Mouse (Mus musculus) MEL (cell line): ENCODE measurements at regions not wholly inside any gene's neighbourhood (a gene's known extent, or its start where the extent isn't known, plus 50 kb on each side); places are given as distances from the start of the nearest gene placed in this dataset.

Source experiments
- DNase-seq: peaks from one replicate; pipeline ENCODE4 v3.0.0; 2011; ENCODE audit warnings: low read depth, low spot score
- H3K27ac ChIP-seq: 2 replicates; pipeline ENCODE4 v1.5.1; 2012; ENCODE audit warnings: low read depth, mild to moderate bottlenecking, control low read depth, low read length, moderate library complexity; ENCODE audit not compliant: control insufficient read depth
- H3K27me3 ChIP-seq, 2 experiments: fragments of 150-350 bp in 1 of 2; sonication (generic) in 1 of 2; 2 replicates each; pipeline ENCODE4 v1.6.1; 2012; ENCODE audit warnings: low read length in 2 of 2, mild to moderate bottlenecking in 2 of 2, improper control_type of control experiment in 1 of 2, moderate library complexity in 1 of 2; ENCODE audit not compliant: insufficient read depth in 2 of 2, control insufficient read depth in 1 of 2
- H3K36me3 ChIP-seq, 2 experiments: 2 replicates each; pipeline ENCODE4 v1.6.1; 2012 to 2014; ENCODE audit warnings: low read length in 2 of 2, improper control_type of control experiment in 1 of 2, inconsistent platforms in 1 of 2, mild to moderate bottlenecking in 1 of 2; ENCODE audit not compliant: insufficient read depth in 2 of 2, control insufficient read depth in 1 of 2
- H3K4me1 ChIP-seq, 2 experiments: fragments of 150-350 bp in 1 of 2; sonication (generic) in 1 of 2; 2 replicates each; pipeline ENCODE4 v1.6.1; 2012; ENCODE audit warnings: low read length in 2 of 2, improper control_type of control experiment in 1 of 2, mild to moderate bottlenecking in 1 of 2; ENCODE audit not compliant: insufficient read depth in 2 of 2, control insufficient read depth in 1 of 2
- H3K4me3 ChIP-seq, 2 experiments: fragments of 150-350 bp in 1 of 2; sonication (generic) in 1 of 2; 2 replicates each; pipeline ENCODE4 v1.5.1; 2012; ENCODE audit warnings: low read depth in 2 of 2, low read length in 2 of 2, mild to moderate bottlenecking in 2 of 2, moderate library complexity in 2 of 2, control low read depth in 1 of 2, improper control_type of control experiment in 1 of 2; ENCODE audit not compliant: control insufficient read depth in 1 of 2, insufficient read depth in 1 of 2
- H3K79me2 ChIP-seq: 2 replicates; pipeline ENCODE4 v1.6.1; 2012; ENCODE audit warnings: mild to moderate bottlenecking, low read length, moderate library complexity; ENCODE audit not compliant: control insufficient read depth, poor library complexity, insufficient read depth
- H3K9ac ChIP-seq: 2 replicates; pipeline ENCODE4 v1.6.1; 2012; ENCODE audit warnings: low read depth, mild to moderate bottlenecking, control low read depth, low read length, moderate library complexity; ENCODE audit not compliant: control insufficient read depth, poor library complexity, severe bottlenecking
- H3K9me3 ChIP-seq: fragments of 150-350 bp; sonication (generic); replicated peaks from 2 replicates; pipeline ENCODE4 v1.6.1; 2012; ENCODE audit warnings: mild to moderate bottlenecking, low read length, improper control_type of control experiment, moderate library complexity; ENCODE audit not compliant: insufficient read depth
- CHD1 ChIP-seq: IDR thresholded peaks from 2 replicates; pipeline ENCODE4 v1.6.1; 2012; ENCODE audit warnings: low read depth, mild to moderate bottlenecking, inconsistent platforms, low read length, improper control_type of control experiment
- CTCF ChIP-seq, 3 experiments: IDR thresholded peaks in 2 of 3; conservative IDR thresholded peaks in 1 of 3; 2 replicates each; pipeline ENCODE4 v1.5.1; 2011 to 2012; ENCODE audit warnings: low read length in 3 of 3, low read depth in 2 of 3, mild to moderate bottlenecking in 2 of 3, improper control_type of control experiment in 1 of 3, inconsistent platforms in 1 of 3, mixed read lengths in 1 of 3, moderate library complexity in 1 of 3; ENCODE audit not compliant: control insufficient read depth in 1 of 3, insufficient read depth in 1 of 3, poor library complexity in 1 of 3, severe bottlenecking in 1 of 3
- E2F4 ChIP-seq: IDR thresholded peaks from 2 replicates; pipeline ENCODE4 v1.6.1; 2011; ENCODE audit warnings: low read depth, low read length, improper control_type of control experiment, borderline replicate concordance
- EP300 ChIP-seq, 2 experiments: IDR thresholded peaks; 2 replicates each; pipeline ENCODE4 v1.6.1; 2011; ENCODE audit warnings: improper control_type of control experiment in 2 of 2, low read length in 2 of 2, low read depth in 1 of 2, mild to moderate bottlenecking in 1 of 2
- GABPA ChIP-seq: IDR thresholded peaks from 2 replicates; pipeline ENCODE4 v1.6.1; 2012; ENCODE audit warnings: low read depth, mild to moderate bottlenecking, inconsistent platforms, low read length, improper control_type of control experiment, moderate library complexity
- HCFC1 ChIP-seq: IDR thresholded peaks from 2 replicates; pipeline ENCODE4 v1.6.1; 2012; ENCODE audit warnings: low read depth, mild to moderate bottlenecking, inconsistent platforms, low read length, improper control_type of control experiment, moderate library complexity
- JUND ChIP-seq: IDR thresholded peaks from 2 replicates; pipeline ENCODE4 v1.6.1; 2011; ENCODE audit warnings: low read depth, mild to moderate bottlenecking, improper control_type of control experiment, low read length
- MAFK ChIP-seq: IDR thresholded peaks from 2 replicates; pipeline ENCODE4 v1.6.1; 2011; ENCODE audit warnings: low read depth, mild to moderate bottlenecking, low read length, improper control_type of control experiment, borderline replicate concordance
- MAX ChIP-seq: IDR thresholded peaks from 2 replicates; pipeline ENCODE4 v1.6.1; 2011; ENCODE audit warnings: low read length, improper control_type of control experiment
- MAZ ChIP-seq: IDR thresholded peaks from 2 replicates; pipeline ENCODE4 v1.6.1; 2012; ENCODE audit warnings: low read depth, mild to moderate bottlenecking, inconsistent platforms, low read length, improper control_type of control experiment
- MXI1 ChIP-seq: IDR thresholded peaks from 2 replicates; pipeline ENCODE4 v1.6.1; 2011; ENCODE audit warnings: mild to moderate bottlenecking, low read depth, low read length, improper control_type of control experiment
- MYC ChIP-seq: IDR thresholded peaks from 2 replicates; pipeline ENCODE4 v1.6.1; 2011; ENCODE audit warnings: low read depth, mild to moderate bottlenecking, low read length, improper control_type of control experiment, moderate library complexity
- NELFE ChIP-seq: IDR thresholded peaks from 2 replicates; pipeline ENCODE4 v1.6.1; 2011; ENCODE audit warnings: low read depth, low read length, improper control_type of control experiment
- POLR2AphosphoS2 ChIP-seq: IDR thresholded peaks from 2 replicates; pipeline ENCODE4 v1.6.1; 2011; ENCODE audit warnings: low read length, improper control_type of control experiment
- RAD21 ChIP-seq: IDR thresholded peaks from 2 replicates; pipeline ENCODE4 v1.6.1; 2011; ENCODE audit warnings: mild to moderate bottlenecking, low read depth, low read length, improper control_type of control experiment
- RCOR1 ChIP-seq: IDR thresholded peaks from 2 replicates; pipeline ENCODE4 v1.6.1; 2012; ENCODE audit warnings: low read depth, mild to moderate bottlenecking, inconsistent platforms, low read length, improper control_type of control experiment
- SIN3A ChIP-seq: IDR thresholded peaks from 2 replicates; pipeline ENCODE4 v1.6.1; 2012; ENCODE audit warnings: low read length, improper control_type of control experiment, inconsistent platforms
- SMC3 ChIP-seq: IDR thresholded peaks from 2 replicates; pipeline ENCODE4 v1.6.1; 2011; ENCODE audit warnings: low read depth, low read length, improper control_type of control experiment
- TAL1 ChIP-seq: IDR thresholded peaks from 2 replicates; pipeline ENCODE4 v1.6.1; 2012; ENCODE audit warnings: mild to moderate bottlenecking, inconsistent platforms, low read length, moderate library complexity, mixed read lengths
- ZC3H11A ChIP-seq: IDR thresholded peaks from 2 replicates; pipeline ENCODE4 v1.6.1; 2012; ENCODE audit warnings: low read depth, mild to moderate bottlenecking, inconsistent platforms, low read length, improper control_type of control experiment
- ZNF384 ChIP-seq: IDR thresholded peaks from 2 replicates; pipeline ENCODE4 v1.6.1; 2012; ENCODE audit warnings: low read depth, mild to moderate bottlenecking, inconsistent platforms, low read length, improper control_type of control experiment

DNA sequence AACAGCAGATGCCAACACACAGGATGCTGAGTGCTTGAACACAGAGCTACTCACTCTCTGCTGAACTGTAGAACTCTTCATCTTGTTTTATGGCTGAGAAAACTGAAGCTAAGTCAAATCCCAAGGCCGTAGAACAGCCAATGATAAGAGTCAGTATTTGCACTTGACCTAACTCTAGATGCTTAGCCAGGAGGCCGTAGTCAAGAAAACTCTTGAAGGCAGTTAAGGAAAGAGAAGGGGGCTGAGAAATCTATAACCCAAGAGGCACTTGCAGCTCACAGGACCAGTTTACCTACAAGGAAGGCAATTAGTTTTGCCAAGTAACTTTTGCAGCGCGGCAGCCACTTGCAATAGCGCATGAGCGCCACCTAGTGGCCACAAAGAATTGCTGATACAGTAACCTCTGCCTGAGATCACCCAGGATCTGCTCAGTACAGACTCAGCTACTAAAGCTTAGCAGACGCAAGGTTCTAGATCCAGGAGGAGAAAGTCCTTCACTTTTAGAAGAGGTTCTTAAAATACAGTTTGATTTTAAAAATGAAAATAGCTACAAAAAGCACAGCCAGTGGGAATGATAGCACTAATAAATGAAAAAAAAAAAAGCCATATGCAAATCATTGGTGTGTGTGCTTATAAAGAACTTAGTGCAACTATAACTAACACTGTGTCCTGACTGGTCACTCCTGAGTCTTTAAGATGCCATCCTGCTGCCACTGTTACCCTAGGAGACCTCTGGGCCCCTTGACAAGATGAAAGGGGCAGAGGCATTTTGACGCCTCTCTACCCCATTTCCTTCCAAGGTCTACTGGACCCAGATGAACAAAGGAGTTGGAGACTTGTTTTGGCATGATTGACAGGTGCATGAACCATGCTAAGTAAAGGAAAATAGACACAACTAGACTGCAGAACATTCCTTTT, 149.5 kb downstream of the Setd4 start:
- H3K27me3 ChIP-seq: no peaks in the 10 kb centered on the region
- no peaks in the 10 kb centered on the region for H3K36me3 ChIP-seq
- no peak for TF ChIP-seq RCOR1
- TF ChIP-seq MAFK: 0 out of 2 replicates have a peak, but pooled peaks have one; percentile 40
- TF ChIP-seq MAX: no peak
- peak; percentile 97 for TF ChIP-seq RAD21
- TF ChIP-seq MYC: no peak
- no peak for TF ChIP-seq JUND
- TF ChIP-seq MAZ: no peak
- TF ChIP-seq NELFE: no peak
- TF ChIP-seq MXI1: no peak
- TF ChIP-seq SIN3A: no peak
- TF ChIP-seq POLR2AphosphoS2: no peak
- peak; percentile 94 to 97 (median 96) for TF ChIP-seq CTCF (IDR thresholded peaks at IDR 0.05 in 2 of 3, conservative IDR thresholded peaks at IDR 0.05 in 1 of 3; ENCODE audit: control insufficient read depth in 1 of 3, insufficient read depth in 1 of 3, low read depth in 2 of 3, low read length in 3 of 3, poor library complexity in 1 of 3, severe bottlenecking in 1 of 3)
- peak; percentile 95 for TF ChIP-seq ZC3H11A
- TF ChIP-seq SMC3: peak; percentile 95
- no peak overlapping the region for H3K4me3 ChIP-seq
- H3K27ac ChIP-seq: no peak overlapping the region
- H3K79me2 ChIP-seq: no peaks in the 10 kb centered on the region
- peak; percentile 84 for DNase-seq
- no peaks in the 10 kb centered on the region for H3K9me3 ChIP-seq
- H3K4me1 ChIP-seq: no peaks in the 10 kb centered on the region
- no peak overlapping the region for H3K9ac ChIP-seq

DNA sequence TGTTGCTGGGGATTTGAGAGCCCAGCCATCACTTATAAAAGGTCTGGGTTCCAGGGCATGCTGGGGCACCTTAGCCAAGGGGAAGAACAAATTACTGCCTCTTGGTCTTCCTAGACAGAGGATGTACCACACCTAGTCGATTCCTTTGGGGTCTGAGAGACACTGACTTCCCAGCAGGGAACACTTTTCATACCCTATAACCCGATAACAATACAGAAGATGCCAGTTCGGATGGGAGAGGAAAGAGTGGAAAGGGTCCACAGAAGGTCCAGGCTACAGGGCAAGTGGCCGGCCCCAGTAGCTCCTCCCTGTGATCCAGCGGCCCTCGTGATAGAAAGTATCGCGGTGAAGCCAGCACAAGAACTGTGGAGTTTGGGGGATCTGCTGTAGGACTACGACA, 150.8 kb downstream of the Setd4 start:
- no peak for DNase-seq
- Histone ChIP-seq H3K36me3 (no peaks in the 10 kb centered on the region), H3K27ac (no peak overlapping the region), H3K79me2 (no peaks in the 10 kb centered on the region), H3K27me3 (no peaks in the 10 kb centered on the region), H3K9ac (no peak overlapping the region), H3K9me3 (no peaks in the 10 kb centered on the region), H3K4me3 (no peak overlapping the region), H3K4me1 (no peaks in the 10 kb centered on the region)
- TF ChIP-seq JUND: no peak

DNA sequence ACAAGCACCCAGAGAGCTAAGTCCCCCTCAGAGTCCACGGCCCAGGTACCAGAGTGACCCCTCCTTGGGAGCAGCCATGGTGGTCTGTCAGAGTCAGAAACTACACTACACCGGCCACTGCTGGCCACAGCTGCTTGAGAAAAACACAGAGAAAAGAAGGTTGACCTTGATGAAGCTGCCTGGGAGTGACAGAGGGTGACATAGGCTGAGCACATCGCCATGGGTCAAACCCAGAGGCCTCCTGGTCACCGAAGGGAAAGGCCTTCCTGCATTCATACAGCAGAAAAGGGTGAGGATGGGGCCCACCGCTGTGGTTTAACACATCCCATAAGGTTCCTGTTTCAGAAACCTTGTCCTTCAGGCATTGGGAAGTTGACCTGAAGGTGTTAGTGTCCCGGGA, 153.0 kb downstream of the Setd4 start:
- Histone ChIP-seq H3K9ac (no peak overlapping the region), H3K27ac (no peak overlapping the region), H3K79me2 (no peaks in the 10 kb centered on the region)
- DNase-seq: no peak
- no peak for TF ChIP-seq EP300 (IDR thresholded peaks at IDR 0.05; ENCODE audit: low read depth in 1 of 2, low read length in 2 of 2)
- TF ChIP-seq GABPA: no peak
- no peak for TF ChIP-seq MAX
- TF ChIP-seq MYC: no peak
- no peak for TF ChIP-seq E2F4
- no peak for TF ChIP-seq CHD1
- no peak for TF ChIP-seq TAL1
- TF ChIP-seq ZNF384: no peak
- no peak for TF ChIP-seq HCFC1
- TF ChIP-seq, all 39 proteins: peak for 0
- Histone ChIP-seq H3K9me3 (no peaks in the 10 kb centered on the region), H3K36me3 (peaks cover 0 to 2% of the 10 kb centered on the region in 2 experiments; a peak in 1 of 4 replicates), H3K27me3 (no peaks in the 10 kb centered on the region), H3K4me1 (0 out of 4 replicates have a peak, but pooled peaks cover 0 to 2% of the 10 kb centered on the region in 2 experiments), H3K4me3 (no peak overlapping the region)
